Mouse (Mus musculus): ENCODE data around the gene Gm12216.

Gm12216 gene

GRCm38 (mm10) chr11:53768422-53769184 is 90.5 kb downstream of the Gm12216 start:
- DNase-seq, result no peak

DNA sequence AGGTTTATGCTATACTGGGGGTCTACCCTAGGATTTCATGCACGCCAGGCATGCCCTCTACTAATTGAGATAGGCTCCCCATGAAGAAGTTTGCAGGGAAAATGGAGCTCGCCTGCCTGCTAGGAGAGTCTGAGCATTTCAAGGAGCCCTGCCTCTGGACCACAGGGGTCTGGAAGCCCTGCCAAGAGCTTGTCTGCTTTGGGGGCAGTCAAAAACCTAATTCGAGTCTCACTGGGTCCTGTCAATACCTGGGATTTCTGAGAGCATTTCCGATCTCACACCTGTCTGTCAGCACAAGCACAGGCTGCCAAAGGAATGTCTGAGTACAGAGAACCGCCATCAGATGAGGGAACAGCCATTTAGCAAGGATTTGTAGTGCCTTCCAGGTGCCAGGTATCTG is 94.5 kb downstream of the Gm12216 start:
- DNase-seq, result no peak

GRCm38 (mm10) chr11:53763496-53764140 is 95.4 kb downstream of the Gm12216 start:
- DNase-seq, result peak; percentile 94

DNA sequence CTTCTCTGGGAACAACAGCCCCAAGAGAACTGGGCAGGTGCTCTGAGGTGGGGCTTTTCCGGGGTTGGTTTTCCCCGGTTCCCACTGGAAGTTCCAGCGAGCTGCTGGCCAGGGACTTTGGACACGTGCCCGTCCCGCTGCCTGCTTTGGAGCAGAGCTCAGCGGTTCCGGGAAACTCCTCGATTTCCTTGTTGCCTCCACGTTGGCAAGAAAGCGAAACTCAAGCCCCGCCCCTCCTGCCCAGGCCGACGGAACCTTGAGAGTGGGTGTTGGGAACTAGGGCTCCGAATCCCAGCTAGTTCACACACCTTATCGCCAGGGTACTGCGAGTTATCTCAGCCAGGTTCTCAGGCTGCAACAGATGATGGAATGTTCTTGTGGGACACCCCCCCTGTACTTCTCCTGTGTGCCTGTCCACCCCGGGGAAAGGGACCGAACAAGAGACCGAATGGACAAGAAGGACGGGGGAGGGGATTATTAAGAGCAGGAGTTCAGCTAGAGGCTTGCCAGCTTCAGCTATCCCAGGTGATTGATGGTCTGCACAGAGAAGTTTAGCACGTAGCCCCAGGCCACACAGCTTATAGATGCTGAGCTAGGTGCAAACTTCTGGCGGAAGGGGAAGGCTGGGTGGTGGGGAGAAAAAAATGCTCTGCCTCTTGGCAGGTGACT is 96.1 kb downstream of the Gm12216 start:
- peak; percentile 95 for DNase-seq

- DNase-seq, result no peak
These were observed 96.6 kb downstream of the Gm12216 start for GRCm38 (mm10) chr11:53762426-53762825.

- peak; percentile 90 for DNase-seq
These were observed 97.2 kb downstream of the Gm12216 start for GRCm38 (mm10) chr11:53761822-53762221.

DNA sequence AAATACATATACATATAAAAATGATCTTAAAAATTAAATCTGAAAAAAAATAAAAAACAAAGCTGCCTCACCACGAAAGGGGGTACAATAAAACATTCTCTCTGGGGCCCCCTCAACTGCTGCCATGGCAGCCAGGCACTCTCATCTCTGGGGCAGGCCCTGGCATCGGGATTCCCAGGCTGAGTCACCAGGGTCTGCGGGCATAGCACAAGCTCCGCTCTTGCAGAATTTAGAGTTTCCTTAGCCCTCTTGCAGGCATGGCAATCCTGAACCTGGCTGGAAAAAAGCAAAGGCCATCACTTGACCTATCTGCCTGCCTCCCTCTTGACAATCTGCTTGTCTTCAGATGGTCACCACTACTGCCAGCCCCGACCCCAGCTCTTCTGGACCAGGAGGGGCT is 97.8 kb downstream of the Gm12216 start:
- DNase-seq, result no peak

DNA sequence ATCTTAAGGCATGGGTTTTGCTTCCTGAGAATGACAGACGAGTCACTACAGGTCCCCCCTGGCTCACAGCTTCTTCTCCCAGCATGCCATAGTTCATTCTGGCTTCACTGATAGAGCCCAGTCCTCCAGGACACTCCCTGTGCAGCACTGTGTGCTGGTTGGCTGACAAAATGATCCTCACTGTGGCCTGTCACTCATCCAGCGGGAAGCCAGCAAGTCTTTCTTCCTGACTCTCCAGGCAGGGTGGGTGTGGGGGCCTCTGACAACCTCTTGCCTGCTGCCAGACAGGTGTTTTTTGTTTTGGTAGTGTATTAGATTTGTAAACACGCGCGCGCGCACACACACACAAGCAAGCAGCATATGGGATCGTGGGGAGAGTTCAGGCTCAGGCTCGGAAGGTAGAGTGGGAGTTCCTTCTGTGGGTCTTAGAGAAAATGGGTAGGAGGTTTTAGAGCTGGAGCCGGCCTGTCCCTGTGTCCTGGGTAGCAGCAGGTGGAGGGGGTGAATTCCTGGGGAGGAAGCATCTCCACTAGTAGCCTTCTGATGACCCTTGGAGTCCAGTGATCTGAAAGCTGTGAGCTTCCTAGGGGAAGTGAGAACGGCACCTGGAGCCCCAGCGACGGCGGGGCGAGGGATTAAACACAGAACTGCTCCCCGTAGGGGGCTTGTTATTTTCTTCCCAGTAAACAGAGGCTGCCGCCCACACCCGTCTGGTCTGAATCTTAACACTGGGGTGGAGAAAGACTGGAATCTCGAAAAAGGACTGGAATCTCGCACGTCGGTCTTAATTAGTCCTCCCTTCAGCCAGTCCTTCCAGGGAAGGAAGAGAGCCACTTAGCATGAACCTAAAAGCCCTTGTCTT is 99.3 kb downstream of the Gm12216 start:
- no peak for DNase-seq

DNA sequence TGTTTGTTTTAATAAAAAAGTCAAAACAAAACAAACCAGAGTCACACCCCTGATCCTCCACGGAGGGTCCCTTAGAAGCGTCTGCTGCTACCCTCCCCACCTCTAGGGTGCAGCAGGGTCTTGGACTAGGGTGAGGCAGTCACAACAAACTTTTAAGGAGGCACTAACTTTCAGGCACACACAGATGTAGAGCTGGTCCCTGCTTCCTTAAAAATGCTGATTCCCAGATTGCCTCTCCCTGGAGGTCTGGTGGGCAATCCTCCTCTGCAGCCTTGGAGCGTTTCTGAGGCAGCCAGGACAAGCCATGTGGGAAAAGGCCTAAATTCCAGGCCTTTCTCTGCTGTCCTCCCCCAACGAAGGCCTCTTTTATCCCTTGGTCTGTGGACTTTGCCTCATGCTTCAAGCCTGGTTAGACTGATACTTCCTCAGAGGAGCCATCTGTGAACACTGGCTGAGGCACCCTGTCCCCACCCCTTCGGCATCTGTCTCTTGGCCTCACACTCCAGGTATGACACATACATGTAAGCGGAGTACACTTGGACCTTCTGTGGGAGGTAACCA is 100.2 kb downstream of the Gm12216 start:
- DNase-seq, result no peak

- DNase-seq, result peak; percentile 50
These were observed 101.0 kb downstream of the Gm12216 start for GRCm38 (mm10) chr11:53758033-53758432.

DNA sequence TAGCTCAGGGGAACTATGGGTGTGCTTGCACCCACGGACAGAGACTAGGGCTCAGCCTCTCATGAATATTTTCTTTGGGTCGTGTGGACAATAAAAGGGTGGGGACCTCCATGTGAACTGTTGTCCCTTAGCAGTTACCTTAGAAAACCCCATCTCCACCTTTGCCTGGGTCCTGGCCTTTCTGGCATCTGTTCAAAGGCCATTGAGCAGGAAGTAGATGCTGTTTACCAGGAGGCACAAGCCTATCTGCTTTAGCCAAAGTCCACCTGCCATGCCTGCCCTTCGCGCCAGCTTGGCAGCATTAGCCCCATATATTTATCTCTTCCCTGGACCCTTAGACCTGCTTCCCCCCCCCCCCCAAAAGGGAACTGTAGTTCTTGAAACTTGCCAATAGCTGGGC is 101.4 kb downstream of the Gm12216 start:
- no peak for DNase-seq

GRCm38 (mm10) chr11:53755011-53755595 is 104.0 kb downstream of the Gm12216 start:
- no peak for DNase-seq

GRCm38 (mm10) chr11:53749716-53750352 is 109.2 kb downstream of the Gm12216 start:
- DNase-seq, result no peak

DNA sequence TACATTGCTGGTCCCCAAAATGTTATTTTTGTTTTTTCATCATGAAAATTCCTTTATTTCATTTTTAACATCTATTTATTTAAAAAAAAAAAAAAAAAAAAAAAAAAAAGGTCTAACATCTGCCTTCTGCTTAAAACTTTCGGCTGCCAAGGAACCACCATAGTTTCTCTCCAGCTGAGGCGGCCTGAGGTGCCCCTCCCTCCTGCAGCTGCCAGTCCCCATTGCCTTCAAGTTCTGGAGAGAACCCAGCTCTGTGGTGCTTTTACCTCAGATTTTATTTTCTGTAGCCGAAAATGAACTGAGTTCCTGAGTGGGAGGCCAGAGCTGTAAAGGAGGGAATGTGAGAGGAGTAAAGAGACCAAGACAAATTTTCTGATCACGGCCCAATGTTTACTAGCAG is 109.8 kb downstream of the Gm12216 start:
- no peak for DNase-seq

GRCm38 (mm10) chr11:53748614-53749013 is 110.4 kb downstream of the Gm12216 start:
- DNase-seq, result no peak

- no peak for DNase-seq
These were observed 111.1 kb downstream of the Gm12216 start for GRCm38 (mm10) chr11:53747985-53748384.

GRCm38 (mm10) chr11:53745260-53745659 is 113.8 kb downstream of the Gm12216 start:
- DNase-seq, result no peak

DNA sequence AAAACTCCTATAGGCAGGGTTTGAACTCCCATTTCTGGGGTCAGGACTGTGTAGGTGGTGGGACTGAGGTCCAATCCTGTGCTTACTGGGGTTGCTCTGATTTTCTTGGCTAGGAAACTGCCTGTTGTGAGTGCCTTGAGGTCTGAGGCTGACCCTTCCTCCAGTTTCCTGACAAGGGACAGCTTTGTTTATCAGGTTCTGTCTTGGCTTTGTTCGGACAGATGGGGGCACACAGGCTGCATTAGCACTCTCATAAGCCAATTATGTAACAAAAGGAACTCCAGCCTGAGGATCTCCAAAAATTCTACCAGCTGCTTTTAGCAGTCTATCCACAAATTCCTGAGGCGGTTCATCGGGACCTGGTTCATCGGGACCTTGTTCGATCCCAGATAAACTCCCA is 116.7 kb downstream of the Gm12216 start:
- DNase-seq, result peak; percentile 30

GRCm38 (mm10) chr11:53737573-53737946 is 121.5 kb downstream of the Gm12216 start:
- DNase-seq, result peak; percentile 68

GRCm38 (mm10) chr11:53736771-53737572 is 122.1 kb downstream of the Gm12216 start:
- DNase-seq, result peak; percentile 82

All from lung, postnatal 14 days (tissue).